Mouse (Mus musculus) spleen, embryonic (tissue): Measurements from ENCODE around the gene Itsn1.

Experiments used
- CTCF ChIA-PET: fragments of 350-600 bp; sonication (Branson Sonifier 250); formaldehyde crosslinking; loops from one replicate; lab custom pipeline; 2022; lab: Charles Lee

The Itsn1 gene

DNA sequence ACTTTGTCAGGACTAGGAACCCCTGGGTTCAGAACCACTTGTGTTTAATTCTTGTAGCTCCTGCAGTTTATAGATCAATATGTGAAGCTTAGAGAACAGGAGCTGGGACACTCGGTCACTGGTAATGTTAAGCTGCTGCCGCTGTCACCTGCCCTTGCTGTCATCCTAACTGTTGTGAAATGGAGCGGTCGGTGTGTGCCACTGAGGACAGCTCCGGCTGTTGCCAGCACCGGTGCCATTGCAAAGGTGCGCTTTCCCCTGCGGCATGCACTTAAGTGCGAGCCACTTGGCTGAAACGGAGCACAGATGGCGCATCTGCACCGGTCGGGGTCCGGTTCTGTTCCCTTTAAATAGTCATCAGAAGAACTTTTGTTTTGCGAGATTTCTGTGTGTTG is 36.7 kb downstream of the Itsn1 start:
- CTCF ChIA-PET, result no interaction called here

GRCm38 (mm10) chr16:91767165-91767701 is 38.2 kb downstream of the Itsn1 start:
- CTCF ChIA-PET, result no interaction called here

- CTCF ChIA-PET, result no interaction called here
These were observed 39.5 kb downstream of the Itsn1 start for GRCm38 (mm10) chr16:91768586-91768985.

DNA sequence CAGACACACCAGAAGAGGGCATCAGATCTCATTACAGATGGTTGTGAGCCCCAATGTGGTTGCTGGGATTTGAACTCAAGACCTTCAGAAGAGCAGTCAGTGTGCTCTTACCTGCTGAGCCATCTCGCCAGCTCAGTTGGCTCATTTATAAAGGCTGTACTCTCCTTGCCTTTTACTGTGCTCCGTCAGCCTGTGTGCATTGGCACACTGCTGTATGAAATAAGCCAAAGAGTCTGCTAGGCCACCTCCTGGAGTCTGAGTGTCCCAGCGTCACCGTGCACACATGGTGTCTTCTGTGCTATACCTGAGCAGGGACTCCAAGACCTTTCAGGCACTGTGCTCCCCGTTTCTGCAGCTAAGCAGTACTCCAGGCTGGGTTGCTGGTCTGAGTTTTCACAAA is 40.8 kb downstream of the Itsn1 start:
- CTCF ChIA-PET, result no interaction called here

- CTCF ChIA-PET, result no interaction called here
These were observed 41.6 kb downstream of the Itsn1 start for GRCm38 (mm10) chr16:91770662-91771061.

DNA sequence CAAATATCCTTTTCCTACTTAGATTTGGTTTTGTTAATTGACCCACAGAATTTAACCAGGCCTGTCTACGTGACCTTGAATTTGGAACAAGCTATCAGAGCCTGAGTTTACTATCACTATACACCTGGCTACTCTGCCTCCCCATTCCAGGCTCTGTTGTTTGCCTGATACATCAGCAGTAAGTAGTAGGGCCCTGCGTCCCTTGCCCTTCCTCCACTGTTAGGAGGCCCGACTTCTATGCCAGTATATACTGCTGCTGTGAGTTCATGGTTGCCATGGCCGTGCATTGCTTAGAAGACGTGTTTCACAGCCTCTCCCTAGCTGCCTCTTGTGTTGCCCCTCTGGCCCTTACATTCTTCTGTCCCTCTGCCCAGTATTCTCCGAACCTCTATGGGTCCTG is 42.3 kb downstream of the Itsn1 start:
- CTCF ChIA-PET, result no interaction called here

DNA sequence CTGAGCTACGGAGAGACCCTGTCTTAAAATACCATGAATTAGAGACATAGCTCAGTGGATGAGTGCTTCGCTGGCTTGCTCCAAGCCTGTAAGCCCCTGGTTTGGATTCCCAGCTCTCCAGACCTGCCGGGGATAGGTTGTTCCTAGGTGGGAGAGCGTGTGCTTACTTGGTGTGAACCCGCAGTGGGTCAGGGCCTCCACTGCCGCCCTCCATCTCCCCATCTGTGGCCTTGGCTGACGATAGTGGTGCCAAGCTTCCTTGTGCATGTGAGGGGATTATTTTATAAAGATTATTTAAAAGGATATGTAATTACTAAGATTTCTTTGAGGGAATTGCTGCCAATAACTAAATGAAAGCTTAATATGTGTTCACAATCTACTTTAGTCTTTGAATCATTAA is 43.5 kb downstream of the Itsn1 start:
- CTCF ChIA-PET, result no interaction called here

GRCm38 (mm10) chr16:91779576-91779975 is 50.5 kb downstream of the Itsn1 start:
- CTCF ChIA-PET, result no interaction called here

GRCm38 (mm10) chr16:91780151-91780550 is 51.1 kb downstream of the Itsn1 start:
- CTCF ChIA-PET, result no interaction called here

DNA sequence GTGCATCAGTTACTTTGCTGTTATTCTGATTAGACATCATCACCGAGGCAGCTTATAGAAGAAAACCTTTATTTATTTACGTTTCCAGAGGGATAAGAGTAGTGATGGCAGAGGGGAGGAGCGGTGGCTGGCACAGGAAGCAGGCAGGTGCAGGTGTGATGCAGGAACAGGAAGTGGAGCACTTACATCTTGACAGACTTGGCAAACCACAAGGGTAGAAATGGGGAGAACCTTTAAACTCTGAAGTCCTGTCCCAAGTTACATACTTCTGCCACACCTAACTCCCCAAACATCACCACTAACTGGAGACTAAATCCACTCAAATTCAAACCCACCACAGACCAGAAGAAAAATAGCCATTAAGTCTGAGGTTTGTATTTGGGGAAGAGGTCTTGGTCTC is 51.7 kb downstream of the Itsn1 start:
- CTCF ChIA-PET, result no interaction called here

DNA sequence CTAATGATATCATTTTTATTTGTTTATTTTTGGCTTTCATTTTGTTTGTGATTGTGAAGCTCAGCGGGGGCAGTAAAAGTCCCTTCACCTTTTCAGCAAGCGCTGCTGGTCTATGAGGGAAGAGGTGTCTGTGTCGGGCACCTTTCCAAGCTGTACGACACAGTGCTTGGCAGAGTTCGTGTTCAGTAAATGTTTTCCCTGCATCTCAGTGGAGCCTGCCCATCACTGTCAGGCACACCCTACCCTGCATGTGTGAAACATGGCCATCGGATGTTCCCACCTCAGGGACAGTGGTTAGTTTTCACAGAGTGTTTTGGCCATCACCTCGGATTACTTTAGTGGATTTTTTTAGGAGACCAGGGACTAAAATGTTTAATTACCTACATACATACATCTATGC is 54.1 kb downstream of the Itsn1 start:
- CTCF ChIA-PET, result no interaction called here

DNA sequence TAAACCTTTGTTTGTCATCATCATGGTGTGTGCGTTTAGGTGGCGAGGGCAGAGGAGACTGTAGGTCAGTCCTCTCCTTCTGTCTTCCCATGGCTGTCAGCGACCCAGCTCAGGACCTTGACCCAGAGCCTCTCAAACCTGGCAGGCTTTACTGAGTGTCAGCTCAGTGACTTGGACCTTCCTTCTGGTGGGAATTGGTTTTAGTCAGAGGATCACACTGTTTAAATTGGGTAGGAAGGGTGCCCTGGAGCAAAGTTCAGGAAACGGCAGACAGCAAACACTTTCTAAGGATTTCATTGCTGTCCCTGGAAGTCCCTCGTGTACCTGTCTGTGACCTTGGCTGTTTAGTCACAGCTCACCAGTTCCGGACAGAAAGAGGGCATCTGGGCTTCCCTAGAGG is 55.2 kb downstream of the Itsn1 start:
- CTCF ChIA-PET, result no interaction called here

GRCm38 (mm10) chr16:91786425-91786824 is 57.3 kb downstream of the Itsn1 start:
- CTCF ChIA-PET, result no interaction called here

- CTCF ChIA-PET, result interaction anchor here (0.8 kb wide), 1 partner anchor 45 kb away, joined by 3 read pairs; no protein-coding TSS in a partner anchor
These were observed 60.6 kb downstream of the Itsn1 start for GRCm38 (mm10) chr16:91789728-91790127.

GRCm38 (mm10) chr16:91792477-91793196 is 63.6 kb downstream of the Itsn1 start:
- CTCF ChIA-PET, result no interaction called here

DNA sequence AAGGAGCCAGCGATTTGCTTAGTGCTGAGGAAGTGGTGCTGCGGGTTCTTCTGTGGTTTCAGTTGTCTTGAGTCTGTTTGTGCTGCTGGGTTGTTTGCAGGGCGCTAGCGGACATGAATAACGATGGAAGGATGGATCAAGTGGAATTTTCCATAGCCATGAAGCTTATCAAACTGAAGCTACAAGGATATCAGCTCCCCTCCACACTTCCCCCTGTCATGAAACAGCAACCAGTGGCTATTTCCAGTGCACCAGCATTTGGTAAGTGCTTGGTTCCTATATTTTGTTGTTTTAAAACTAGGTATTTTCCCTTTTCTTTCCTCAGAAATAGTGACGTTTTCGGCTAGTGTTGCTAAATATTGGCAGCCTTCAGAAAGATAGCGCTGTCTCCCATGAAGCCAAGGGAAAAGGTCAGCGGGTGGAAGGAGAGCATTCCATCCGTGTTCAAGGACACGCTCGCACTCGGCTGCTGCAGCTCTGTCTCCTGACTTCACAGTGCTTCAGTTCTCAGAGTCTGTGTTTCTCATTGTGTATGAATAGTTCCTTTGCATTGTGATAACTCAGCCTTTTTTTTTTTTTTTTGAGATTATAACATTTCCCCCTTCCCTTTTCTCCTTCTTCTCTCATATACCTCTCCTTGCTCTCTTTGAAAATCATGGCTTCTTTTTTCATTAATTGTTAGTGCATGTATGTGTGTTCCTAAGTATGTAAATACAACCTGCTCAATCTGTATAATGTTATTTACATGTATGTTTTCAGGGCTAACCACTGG is 64.6 kb downstream of the Itsn1 start:
- CTCF ChIA-PET, result interaction anchor here (0.5 to 0.6 kb wide), 2 partner anchors 23 to 111 kb away, joined by 4 to 21 read pairs; no protein-coding TSS in a partner anchor

DNA sequence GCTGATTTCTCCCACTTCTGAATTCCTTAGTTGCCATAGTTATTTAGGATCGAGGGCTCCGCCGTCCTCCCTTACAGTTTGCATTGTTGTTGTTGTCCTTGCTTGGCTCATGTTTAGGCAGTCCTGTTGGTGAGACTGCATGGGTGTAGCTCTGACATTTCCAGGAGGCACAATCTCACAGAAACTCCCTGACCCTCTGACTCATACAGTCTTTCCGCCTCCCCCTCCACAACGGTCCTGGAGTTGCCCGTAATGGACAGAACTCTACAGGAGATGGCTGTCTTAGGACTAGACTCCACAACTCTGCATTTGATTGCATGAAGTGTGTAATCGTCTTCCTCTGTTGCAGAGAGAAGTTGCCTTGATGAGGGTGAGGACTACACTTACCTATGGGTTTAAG is 65.2 kb downstream of the Itsn1 start:
- CTCF ChIA-PET, result interaction anchor here (0.6 kb wide), 1 partner anchor 22 kb away, joined by 21 read pairs; no protein-coding TSS in a partner anchor

GRCm38 (mm10) chr16:91795044-91795443 is 66.0 kb downstream of the Itsn1 start:
- CTCF ChIA-PET, result no interaction called here

GRCm38 (mm10) chr16:91795606-91796005 is 66.5 kb downstream of the Itsn1 start:
- CTCF ChIA-PET, result no interaction called here

DNA sequence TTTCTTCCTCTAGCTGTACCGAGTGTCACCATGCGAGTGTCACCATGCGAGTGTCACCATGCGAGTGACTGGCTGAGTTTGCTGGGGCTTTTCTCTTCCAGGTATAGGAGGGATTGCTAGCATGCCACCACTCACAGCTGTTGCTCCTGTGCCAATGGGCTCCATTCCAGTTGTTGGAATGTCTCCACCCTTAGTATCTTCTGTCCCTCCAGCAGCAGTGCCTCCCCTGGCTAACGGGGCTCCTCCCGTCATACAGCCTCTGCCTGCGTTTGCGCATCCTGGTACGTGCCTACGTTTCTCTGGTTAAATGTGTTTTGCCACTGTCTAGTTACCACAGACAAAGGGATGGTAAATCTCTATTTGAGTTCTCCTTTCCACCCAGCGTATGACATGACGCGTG is 72.3 kb downstream of the Itsn1 start:
- CTCF ChIA-PET, result no interaction called here

GRCm38 (mm10) chr16:91802461-91803062 is 73.5 kb downstream of the Itsn1 start:
- CTCF ChIA-PET, result no interaction called here

DNA sequence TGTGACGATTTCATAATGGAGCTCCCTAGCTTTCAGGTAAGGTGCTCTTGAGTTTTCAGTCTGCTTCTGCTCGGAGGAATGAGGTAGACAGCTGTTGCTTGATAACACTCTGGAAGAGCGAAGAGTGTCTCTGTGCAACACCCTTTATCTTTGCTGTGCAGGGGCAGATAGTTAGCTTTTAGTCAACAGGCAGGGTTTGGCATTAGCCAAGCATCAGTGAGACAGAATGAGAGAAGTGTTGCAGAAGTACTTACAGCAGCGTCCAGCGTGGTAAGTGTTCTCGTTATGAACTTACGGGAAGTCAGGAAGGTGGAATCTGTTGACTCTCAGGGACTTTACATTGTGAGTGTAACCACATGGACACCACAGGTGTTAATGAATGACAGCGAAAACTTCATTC is 75.3 kb downstream of the Itsn1 start:
- CTCF ChIA-PET, result no interaction called here
